Mouse (Mus musculus) heart, postnatal 36 days (tissue): ENCODE measurements around the gene Csnk1g1. TPM values are rescaled to one million over a fixed set of nuclear protein-coding genes. Genes with fewer than 3 reads are reported as not detected.
A peak's percentile ranks its signal among the peaks of the same experiment; 100 is the strongest.

Source experiments
- DNase-seq, 2 experiments: peaks; one replicate each; pipeline ENCODE4 v3.0.0; 2021 to 2022
- intact Hi-C: fragments of 180-260 bp; cut with DNase I; formaldehyde crosslinking; loops from one replicate; pipeline ENCODE4 v1.15.1; 2025
- total RNA-seq, 2 experiments: library from RNA; stranded (reverse); gene quantifications; 2 replicates each; pipeline ENCODE4 v1.2.3; 2021

Gene Csnk1g1
- total RNA-seq, 2 experiments from 2014 or later, result 8.6 to 12.0 TPM

- no peak for DNase-seq
- intact Hi-C loops, result no loop called here
Observed at GRCm38 (mm10) chr9:65987021-65987420, 78.3 kb downstream of the Csnk1g1 start.

GRCm38 (mm10) chr9:65995603-65996376 lies 87.1 kb downstream of the Csnk1g1 start:
- DNase-seq, result no peak
- intact Hi-C loops, result no loop called here

GRCm38 (mm10) chr9:65998965-65999364 lies 90.2 kb downstream of the Csnk1g1 start:
- intact Hi-C loops, result no loop called here
- DNase-seq, result no peak

GRCm38 (mm10) chr9:66004380-66004779 lies 95.7 kb downstream of the Csnk1g1 start:
- intact Hi-C loops, result loop anchor here (5.0 to 10.0 kb wide), 3 partner anchors 97 to 310 kb away; partner anchors contain the start of genes Csnk1g1 and Trip4
- peak; percentile 22 to 29 for DNase-seq

GRCm38 (mm10) chr9:66007603-66008202 lies 99.0 kb downstream of the Csnk1g1 start:
- intact Hi-C loops, result loop anchor here (10.0 kb wide), 1 partner anchor 313 kb away; no protein-coding TSS in a partner anchor

GRCm38 (mm10) chr9:66020601-66021000 lies 111.9 kb downstream of the Csnk1g1 start:
- intact Hi-C loops, result no loop called here
- no peak for DNase-seq

More at GRCm38 (mm10) chr9:66007603-66008202, 99.0 kb downstream of the Csnk1g1 start:
- DNase-seq, result no peak

GRCm38 (mm10) chr9:66038082-66038481 lies 129.4 kb downstream of the Csnk1g1 start:
- no peak for DNase-seq
- intact Hi-C loops, result no loop called here

- no peak for DNase-seq
- intact Hi-C loops, result no loop called here
Observed at GRCm38 (mm10) chr9:66038581-66038980, 129.9 kb downstream of the Csnk1g1 start.

GRCm38 (mm10) chr9:66039290-66039689 lies 130.6 kb downstream of the Csnk1g1 start:
- DNase-seq, result no peak
- intact Hi-C loops, result no loop called here

GRCm38 (mm10) chr9:66040801-66041200 lies 132.1 kb downstream of the Csnk1g1 start:
- intact Hi-C loops, result no loop called here
- DNase-seq, result no peak

GRCm38 (mm10) chr9:66042331-66042730 lies 133.6 kb downstream of the Csnk1g1 start:
- intact Hi-C loops, result no loop called here
- no peak for DNase-seq

- intact Hi-C loops, result no loop called here
- DNase-seq, result no peak
Observed at GRCm38 (mm10) chr9:66043241-66043640, 134.5 kb downstream of the Csnk1g1 start.

GRCm38 (mm10) chr9:66049931-66050601 lies 141.3 kb downstream of the Csnk1g1 start:
- no peak for DNase-seq
- intact Hi-C loops, result no loop called here

GRCm38 (mm10) chr9:66051493-66051892 lies 142.8 kb downstream of the Csnk1g1 start:
- DNase-seq, result no peak
- intact Hi-C loops, result no loop called here

GRCm38 (mm10) chr9:66052731-66053130 lies 144.0 kb downstream of the Csnk1g1 start:
- DNase-seq, result no peak
- intact Hi-C loops, result no loop called here

- no peak for DNase-seq
- intact Hi-C loops, result no loop called here
Observed at GRCm38 (mm10) chr9:66053620-66054019, 144.9 kb downstream of the Csnk1g1 start.

- intact Hi-C loops, result loop anchor here (2.0 to 5.0 kb wide), 2 partner anchors 65 to 152 kb away; partner anchors contain the start of genes Csnk1g1 and Trip4
- peak; percentile 96 for DNase-seq
Observed at GRCm38 (mm10) chr9:66059583-66060307, 151.0 kb downstream of the Csnk1g1 start, which contains the start of gene Ppib. Gene Ppib, plus strand, starts transcription at chr9:66060222.

- intact Hi-C loops, result loop anchor here (2.0 to 5.0 kb wide), 2 partner anchors 65 to 153 kb away; partner anchors contain the start of genes Csnk1g1 and Trip4
- DNase-seq, result no peak
Observed at GRCm38 (mm10) chr9:66060308-66060647, 151.6 kb downstream of the Csnk1g1 start.

GRCm38 (mm10) chr9:66060986-66061385 lies 152.3 kb downstream of the Csnk1g1 start:
- intact Hi-C loops, result loop anchor here (2.0 to 5.0 kb wide), 2 partner anchors 64 to 154 kb away; partner anchors contain the start of genes Csnk1g1 and Trip4
- DNase-seq, result no peak

GRCm38 (mm10) chr9:66061656-66062055 lies 152.9 kb downstream of the Csnk1g1 start:
- DNase-seq, result no peak
- intact Hi-C loops, result loop anchor here (2.0 to 5.0 kb wide), 2 partner anchors 63 to 154 kb away; partner anchors contain the start of genes Csnk1g1 and Trip4
